Mouse (Mus musculus) myocyte (in vitro differentiated cells): Measurements from ENCODE around the gene Prph2.

Experiments
- E2F4 ChIP-seq: IDR thresholded peaks from one replicate; pipeline ENCODE4 v1.6.1; 2011; ENCODE audit warnings: mild to moderate bottlenecking, control low read depth, moderate library complexity; ENCODE audit not compliant: insufficient read depth
- MAX ChIP-seq: IDR thresholded peaks from one replicate; pipeline ENCODE4 v1.6.1; 2011; ENCODE audit warnings: low read depth, mild to moderate bottlenecking, control low read depth
- MYOD1 ChIP-seq, 3 experiments: IDR thresholded peaks; one replicate each; pipeline ENCODE4 v1.6.1; 2011; ENCODE audit warnings: control low read depth in 2 of 3, low read depth in 2 of 3, mild to moderate bottlenecking in 2 of 3, moderate library complexity in 1 of 3; ENCODE audit not compliant: insufficient read length in 2 of 3, control insufficient read depth in 1 of 3
- MYOG ChIP-seq, 3 experiments: IDR thresholded peaks; one replicate each; pipeline ENCODE4 v1.6.1; 2011; ENCODE audit warnings: control low read depth in 2 of 3, low read depth in 2 of 3, mild to moderate bottlenecking in 2 of 3; ENCODE audit not compliant: insufficient read length in 2 of 3, control insufficient read depth in 1 of 3, insufficient read depth in 1 of 3
- POLR2A ChIP-seq: IDR thresholded peaks from one replicate; pipeline ENCODE4 v1.6.1; 2011; ENCODE audit warnings: low read depth, mild to moderate bottlenecking, control low read depth, moderate library complexity; ENCODE audit not compliant: insufficient read length
- POLR2AphosphoS2 ChIP-seq: IDR thresholded peaks from one replicate; pipeline ENCODE4 v1.6.1; 2011; ENCODE audit warnings: low read depth, control low read depth; ENCODE audit not compliant: insufficient read length
- REST ChIP-seq: IDR thresholded peaks from one replicate; pipeline ENCODE4 v1.6.1; 2011; ENCODE audit warnings: mild to moderate bottlenecking, control low read depth, moderate library complexity; ENCODE audit not compliant: insufficient read depth, insufficient read length
- TCF12 ChIP-seq: IDR thresholded peaks from one replicate; pipeline ENCODE4 v1.6.1; 2011; ENCODE audit warnings: mild to moderate bottlenecking, control low read depth; ENCODE audit not compliant: poor library complexity, insufficient read depth, severe bottlenecking
- TCF3 ChIP-seq: IDR thresholded peaks from one replicate; pipeline ENCODE4 v1.6.1; 2011; ENCODE audit warnings: low read depth, control low read depth; ENCODE audit not compliant: insufficient read length
- USF1 ChIP-seq: IDR thresholded peaks from one replicate; pipeline ENCODE4 v1.6.1; 2011; ENCODE audit warnings: low read depth, mild to moderate bottlenecking, control low read depth, moderate library complexity

DNA sequence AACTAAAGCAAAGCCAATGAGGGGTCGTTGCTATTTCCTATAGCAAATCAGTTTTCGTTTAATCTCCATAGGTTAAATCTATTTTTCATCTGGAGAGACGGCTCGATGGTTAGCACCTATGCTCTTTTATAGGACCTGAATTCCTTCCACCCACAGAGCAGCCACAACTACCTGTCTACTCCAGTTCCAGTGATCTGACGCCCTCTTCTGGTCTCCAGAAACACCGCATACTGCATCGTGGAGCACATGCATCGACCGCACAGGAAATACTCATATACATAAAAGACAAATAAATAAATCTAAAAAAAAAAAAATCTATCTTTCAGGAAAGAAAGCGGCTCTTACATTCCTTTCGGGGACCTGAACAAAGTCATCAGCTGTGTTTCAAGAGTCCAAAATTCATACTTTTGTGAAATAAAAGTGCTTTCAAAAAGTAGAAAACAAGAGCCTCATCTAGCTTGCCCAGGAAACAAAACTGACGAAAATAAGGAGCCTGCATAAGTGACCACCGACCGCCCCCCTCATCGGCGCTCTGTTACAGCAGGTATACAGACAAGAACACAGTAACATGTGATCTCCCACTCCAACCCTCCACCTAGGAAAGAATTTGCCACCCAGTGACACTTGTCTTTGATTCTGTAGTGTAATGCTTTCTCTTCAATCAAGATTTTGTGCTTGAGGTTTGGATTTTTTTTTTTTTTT lies 21.6 kb upstream of the Prph2 start:
- TF ChIP-seq REST (no peak), POLR2A (no peak), MAX (no peak), E2F4 (no peak), POLR2AphosphoS2 (no peak), USF1 (no peak), MYOG (IDR thresholded peaks at IDR 0.05; ENCODE audit: control insufficient read depth in 1 of 3, insufficient read depth in 1 of 3, insufficient read length in 2 of 3, low read depth in 2 of 3) (no peak), TCF12 (no peak), MYOD1 (IDR thresholded peaks at IDR 0.05; ENCODE audit: control insufficient read depth in 1 of 3, insufficient read length in 2 of 3, low read depth in 2 of 3) (no peak), TCF3 (no peak)
